Mouse (Mus musculus): ENCODE results near the gene Glyr1. TPM values are rescaled to one million over a fixed set of nuclear protein-coding genes. Genes with fewer than 3 reads are reported as not detected.

Gene Glyr1
- total and polyA plus RNA-seq, 2 experiments = 48.6 to 50.3 TPM

DNA sequence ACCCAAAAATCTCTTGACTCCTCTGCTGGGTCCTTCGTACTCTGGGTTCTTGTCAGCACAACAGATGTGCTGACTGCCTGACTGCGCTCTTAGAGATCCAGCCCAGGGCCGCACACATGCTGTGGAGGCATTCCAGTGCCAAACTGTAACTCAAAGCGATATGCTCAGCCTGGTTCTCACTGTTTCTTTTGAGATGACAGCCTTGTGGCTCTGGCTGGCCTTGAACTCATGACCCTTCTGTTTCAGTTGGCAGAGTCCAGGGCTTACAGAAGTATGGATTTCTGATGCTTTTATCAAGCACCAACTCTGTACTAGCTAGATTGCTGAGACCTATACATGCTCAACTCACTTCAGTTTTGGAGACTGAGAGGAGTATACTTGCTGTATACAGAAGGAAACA is 56.4 kb downstream of the Glyr1 start:
- Histone ChIP-seq H3K9ac (ENCODE audit: low read depth, low read length) (no peak overlapping the region), H3K27ac (replicated peaks; ENCODE audit: insufficient read depth, low read depth, low read length) (no peak overlapping the region), H3K4me3 (ENCODE audit: insufficient read depth, low read depth, low read length) (no peak overlapping the region), H3K4me1 (ENCODE audit: control insufficient read depth, insufficient read depth, low read length) (no peaks in the 10 kb centered on the region), H3K27me3 (ENCODE audit: control insufficient read depth, insufficient read depth, low read length) (no peaks in the 10 kb centered on the region), H3K36me3 (ENCODE audit: control insufficient read depth, insufficient read depth, low read length) (no peaks in the 10 kb centered on the region), H3K79me2 (ENCODE audit: control insufficient read depth, insufficient read depth, low read length) (no peaks in the 10 kb centered on the region)
- TF ChIP-seq POLR2A (IDR thresholded peaks at IDR 0.05; ENCODE audit: extremely low read depth, insufficient read depth, low read length) = no peak
- TF ChIP-seq CTCF (IDR thresholded peaks at IDR 0.05; ENCODE audit: low read depth, low read length) = no peak
- DNase-seq (ENCODE audit: extremely low read depth, low read depth, low spot score) = no peak
- 88% methylated on average over 4 of the region's 4 CpGs for WGBS

GRCm38 (mm10) chr16:4984717-4985116 is 64.9 kb downstream of the Glyr1 start:
- H3K36me3 ChIP-seq (ENCODE audit: control insufficient read depth, insufficient read depth, low read length) = no peaks in the 10 kb centered on the region
- no peaks in the 10 kb centered on the region for H3K27me3 ChIP-seq (ENCODE audit: control insufficient read depth, insufficient read depth, low read length)
- no peak for DNase-seq (ENCODE audit: extremely low read depth, low read depth, low spot score)
- WGBS = 82% methylated on average over 12 of the region's 12 CpGs
- H3K4me1 ChIP-seq (ENCODE audit: control insufficient read depth, insufficient read depth, low read length) = no peaks in the 10 kb centered on the region
- no peak overlapping the region for H3K27ac ChIP-seq (replicated peaks; ENCODE audit: insufficient read depth, low read depth, low read length)
- no peak overlapping the region for H3K9ac ChIP-seq (ENCODE audit: low read depth, low read length)
- TF ChIP-seq POLR2A (IDR thresholded peaks at IDR 0.05; ENCODE audit: extremely low read depth, insufficient read depth, low read length) (no peak), CTCF (IDR thresholded peaks at IDR 0.05; ENCODE audit: low read depth, low read length) (no peak)
- no peak overlapping the region for H3K4me3 ChIP-seq (ENCODE audit: insufficient read depth, low read depth, low read length)
- H3K79me2 ChIP-seq (ENCODE audit: control insufficient read depth, insufficient read depth, low read length) = no peaks in the 10 kb centered on the region

DNA sequence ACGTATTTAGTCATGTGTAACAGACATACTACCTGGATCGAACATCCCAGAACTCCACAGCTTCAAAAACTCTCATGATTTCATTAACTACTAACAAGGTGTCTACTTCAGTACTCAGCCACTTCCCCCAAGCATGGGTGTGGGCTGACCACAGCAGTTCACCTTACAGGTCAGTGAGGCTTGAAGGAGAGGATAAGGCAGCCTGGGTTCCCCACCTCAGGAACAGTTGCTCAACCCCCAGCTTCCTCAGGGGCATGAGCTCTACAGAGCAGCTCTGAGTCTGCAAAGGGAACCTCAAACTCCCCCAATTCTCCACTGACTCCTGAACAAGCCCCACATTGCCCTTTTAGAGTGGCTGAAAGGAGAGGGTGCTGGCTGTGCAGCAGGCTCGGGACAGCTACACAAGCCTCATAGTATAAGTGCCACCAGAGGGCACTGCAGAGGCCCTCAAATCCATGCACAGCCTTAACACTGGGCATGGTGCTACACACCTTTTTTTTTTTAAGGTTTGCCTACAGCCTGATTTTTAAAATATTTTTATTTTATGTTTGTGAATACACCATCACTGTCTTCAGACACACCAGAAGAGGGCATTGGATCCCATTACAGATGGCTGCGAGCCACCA is 69.8 kb downstream of the Glyr1 start:
- no peak overlapping the region for H3K4me3 ChIP-seq (ENCODE audit: insufficient read depth, low read depth, low read length)
- no peak overlapping the region for H3K27ac ChIP-seq (replicated peaks; ENCODE audit: insufficient read depth, low read depth, low read length)
- H3K4me1 ChIP-seq (ENCODE audit: control insufficient read depth, insufficient read depth, low read length) = no peaks in the 10 kb centered on the region
- no peaks in the 10 kb centered on the region for H3K36me3 ChIP-seq (ENCODE audit: control insufficient read depth, insufficient read depth, low read length)
- H3K79me2 ChIP-seq (ENCODE audit: control insufficient read depth, insufficient read depth, low read length) = no peaks in the 10 kb centered on the region
- H3K9ac ChIP-seq (ENCODE audit: low read depth, low read length) = no peak overlapping the region
- TF ChIP-seq POLR2A (IDR thresholded peaks at IDR 0.05; ENCODE audit: extremely low read depth, insufficient read depth, low read length) (no peak), CTCF (IDR thresholded peaks at IDR 0.05; ENCODE audit: low read depth, low read length) (peak; percentile 79)
- peak; percentile 34 for DNase-seq (ENCODE audit: extremely low read depth, low read depth, low spot score)
- H3K27me3 ChIP-seq (ENCODE audit: control insufficient read depth, insufficient read depth, low read length) = no peaks in the 10 kb centered on the region
- WGBS = 72% methylated on average over 4 of the region's 4 CpGs

- peak; percentile 17 for DNase-seq (ENCODE audit: extremely low read depth, low read depth, low spot score)
- WGBS = 48% methylated on average over 5 of the region's 5 CpGs
Observed at GRCm38 (mm10) chr16:4978275-4979051, 71.2 kb downstream of the Glyr1 start.

DNA sequence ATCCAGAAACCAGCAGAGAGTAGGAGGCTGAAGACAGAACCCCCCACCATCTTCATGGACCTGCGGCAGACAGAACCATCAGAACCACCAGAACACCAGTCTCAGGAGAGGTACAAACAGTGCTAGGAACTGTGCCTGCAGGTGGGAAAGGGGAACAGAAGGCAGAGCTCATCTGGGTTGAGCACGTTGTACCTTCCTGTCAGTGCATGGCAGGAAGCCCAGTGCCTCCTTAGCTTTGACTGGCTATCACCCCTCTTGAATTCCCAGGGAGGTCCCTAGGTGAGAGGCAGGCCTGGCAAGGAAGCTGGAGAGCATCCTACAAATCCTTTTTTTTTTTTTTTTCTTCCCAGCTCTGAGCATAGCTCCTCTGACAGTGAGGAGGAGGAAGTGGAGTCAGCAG is 73.5 kb downstream of the Glyr1 start:
- H3K4me1 ChIP-seq (ENCODE audit: control insufficient read depth, insufficient read depth, low read length) = no peaks in the 10 kb centered on the region
- no peak overlapping the region for H3K27ac ChIP-seq (replicated peaks; ENCODE audit: insufficient read depth, low read depth, low read length)
- TF ChIP-seq POLR2A (IDR thresholded peaks at IDR 0.05; ENCODE audit: extremely low read depth, insufficient read depth, low read length) (no peak), CTCF (IDR thresholded peaks at IDR 0.05; ENCODE audit: low read depth, low read length) (no peak)
- no peak overlapping the region for H3K9ac ChIP-seq (ENCODE audit: low read depth, low read length)
- no peaks in the 10 kb centered on the region for H3K27me3 ChIP-seq (ENCODE audit: control insufficient read depth, insufficient read depth, low read length)
- no peak for DNase-seq (ENCODE audit: extremely low read depth, low read depth, low spot score)
- no peak overlapping the region for H3K4me3 ChIP-seq (ENCODE audit: insufficient read depth, low read depth, low read length)
- H3K79me2 ChIP-seq (ENCODE audit: control insufficient read depth, insufficient read depth, low read length) = no peaks in the 10 kb centered on the region
- no peaks in the 10 kb centered on the region for H3K36me3 ChIP-seq (ENCODE audit: control insufficient read depth, insufficient read depth, low read length)
- 64% methylated on average over 2 of the region's 2 CpGs for WGBS

More at GRCm38 (mm10) chr16:4978275-4979051, 71.2 kb downstream of the Glyr1 start:
- Histone ChIP-seq H3K4me1 (ENCODE audit: control insufficient read depth, insufficient read depth, low read length) (no peaks in the 10 kb centered on the region), H3K4me3 (ENCODE audit: insufficient read depth, low read depth, low read length) (no peak overlapping the region), H3K27ac (replicated peaks; ENCODE audit: insufficient read depth, low read depth, low read length) (no peak overlapping the region), H3K36me3 (ENCODE audit: control insufficient read depth, insufficient read depth, low read length) (no peaks in the 10 kb centered on the region), H3K79me2 (ENCODE audit: control insufficient read depth, insufficient read depth, low read length) (no peaks in the 10 kb centered on the region), H3K9ac (ENCODE audit: low read depth, low read length) (no peak overlapping the region), H3K27me3 (ENCODE audit: control insufficient read depth, insufficient read depth, low read length) (no peaks in the 10 kb centered on the region)
- TF ChIP-seq POLR2A (IDR thresholded peaks at IDR 0.05; ENCODE audit: extremely low read depth, insufficient read depth, low read length) (no peak), CTCF (IDR thresholded peaks at IDR 0.05; ENCODE audit: low read depth, low read length) (no peak)

- no peak for DNase-seq (ENCODE audit: extremely low read depth, low read depth, low spot score)
- H3K4me3 ChIP-seq (ENCODE audit: insufficient read depth, low read depth, low read length) = no peak overlapping the region
- WGBS = 92% methylated on average over 5 of the region's 5 CpGs
- TF ChIP-seq CTCF (IDR thresholded peaks at IDR 0.05; ENCODE audit: low read depth, low read length) (no peak), POLR2A (IDR thresholded peaks at IDR 0.05; ENCODE audit: extremely low read depth, insufficient read depth, low read length) (no peak)
- no peak overlapping the region for H3K27ac ChIP-seq (replicated peaks; ENCODE audit: insufficient read depth, low read depth, low read length)
- no peaks in the 10 kb centered on the region for H3K36me3 ChIP-seq (ENCODE audit: control insufficient read depth, insufficient read depth, low read length)
- no peaks in the 10 kb centered on the region for H3K79me2 ChIP-seq (ENCODE audit: control insufficient read depth, insufficient read depth, low read length)
- no peak overlapping the region for H3K9ac ChIP-seq (ENCODE audit: low read depth, low read length)
- H3K27me3 ChIP-seq (ENCODE audit: control insufficient read depth, insufficient read depth, low read length) = no peaks in the 10 kb centered on the region
- H3K4me1 ChIP-seq (ENCODE audit: control insufficient read depth, insufficient read depth, low read length) = no peaks in the 10 kb centered on the region
Observed at GRCm38 (mm10) chr16:4974521-4974920, 75.1 kb downstream of the Glyr1 start.
